Mouse (Mus musculus): ENCODE measurements around the gene Ptchd3. TPM values are rescaled to one million over a fixed set of nuclear protein-coding genes. Genes with fewer than 3 reads are reported as not detected.

The Ptchd3 gene
- polyA plus RNA-seq (2012; rRNA removed): not detected in 2 replicates

DNA sequence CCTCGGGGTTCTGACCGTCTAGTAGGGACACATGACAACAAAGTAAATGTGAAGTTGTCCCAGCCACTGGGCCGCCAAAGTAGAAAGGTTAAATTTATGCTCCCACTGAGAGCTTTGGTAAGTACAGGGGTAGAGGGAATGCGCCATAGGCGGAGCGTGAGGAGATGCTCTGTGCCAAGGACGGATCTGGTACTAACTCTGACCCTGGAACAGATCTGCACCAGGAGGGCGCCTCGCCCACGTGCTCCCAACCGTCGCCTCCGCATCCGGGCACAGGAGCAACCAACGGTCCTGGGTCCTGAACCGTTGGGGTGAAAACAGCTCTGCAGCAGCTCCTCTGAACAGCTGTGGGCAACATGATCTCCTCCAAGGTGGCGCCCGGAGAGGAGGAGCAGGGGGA, at the start of gene Ptchd3:
Gene Ptchd3, plus strand, starts transcription at position 301 of the 400 bp plus-strand sequence.

Other genes starting within 250 kb of the Ptchd3 start
- 8.6 and 9.6 TPM in 2 replicates for gene B3gntl1, start 157.1 kb upstream of the Ptchd3 start, polyA plus RNA-seq (2012; rRNA removed)
- 10.5 and 13.4 TPM in 2 replicates for gene Metrnl, start 128.7 kb upstream of the Ptchd3 start, polyA plus RNA-seq (2012; rRNA removed)

Data from central nervous system, embryonic 18 days (tissue).